Comparison of ENCODE assay signal across 27 mouse cellular contexts in the genomic region with DNA sequence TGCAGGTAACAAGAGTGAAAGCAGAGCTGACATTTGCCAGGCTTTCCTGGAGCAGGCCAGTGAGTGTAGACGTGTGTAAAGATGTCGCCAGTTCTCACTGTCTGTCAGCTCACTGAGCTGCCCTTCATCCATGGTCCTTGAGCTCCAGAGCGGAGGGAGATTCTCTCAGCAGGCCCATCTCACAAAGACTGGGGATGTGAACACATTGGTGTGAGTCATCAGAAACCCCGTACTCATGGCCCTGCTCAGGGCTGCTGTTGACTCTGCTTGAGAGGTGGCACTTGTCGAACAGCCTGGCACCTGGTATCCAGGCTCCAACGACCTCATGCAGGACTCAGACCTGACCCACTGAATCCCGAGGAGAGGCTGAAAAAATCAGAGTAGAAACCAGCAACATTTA. TPM values are rescaled to one million over a fixed set of nuclear protein-coding genes. Genes with fewer than 3 reads are reported as not detected.
"Had no signal": no experiment of that assay in that cellular context is flagged by ENCODE, and none has a peak within 500 bp of the region (broad histone marks: within the 10 kb centered on the region; RNA-seq: fewer than 3 reads in every experiment).

No protein-coding gene starts in this region.

- H3K27ac ChIP-seq: heart, embryonic 13.5 days; heart, embryonic 15.5 days; hindbrain, embryonic 13.5 days; hindbrain, embryonic 15.5 days; hindbrain, postnatal 0 days; kidney, embryonic 15.5 days; kidney, postnatal 0 days; limb, embryonic 13.5 days; limb, embryonic 15.5 days; liver, embryonic 12.5 days had no signal

- H3K9me3 ChIP-seq: heart, embryonic 13.5 days; heart, embryonic 15.5 days; hindbrain, embryonic 13.5 days; hindbrain, embryonic 15.5 days; kidney, embryonic 15.5 days; limb, embryonic 13.5 days; limb, embryonic 15.5 days; liver, embryonic 12.5 days had no signal

- H3K4me3 ChIP-seq: heart, embryonic 13.5 days; heart, embryonic 15.5 days; hindbrain, embryonic 13.5 days; hindbrain, embryonic 15.5 days; kidney, embryonic 15.5 days; limb, embryonic 13.5 days; limb, embryonic 15.5 days; liver, embryonic 12.5 days had no signal

- H3K4me1 ChIP-seq: hindbrain, embryonic 15.5 days; kidney, embryonic 15.5 days; limb, embryonic 13.5 days; limb, embryonic 15.5 days; liver, embryonic 12.5 days had no signal

- DNase-seq: gastrocnemius, postnatal 14 days; gastrocnemius, postnatal 36 days; heart, adult 18-20 months; heart, postnatal 14 days; heart, postnatal 36 days; kidney, adult 11 months; kidney, adult 2 months; kidney, adult 9 months; kidney, postnatal 14 days; kidney, postnatal 36 days; layer of hippocampus, adult 9-11 months; layer of hippocampus, postnatal 36 days; left cerebral cortex, postnatal 4 days had no signal

- H3K27me3 ChIP-seq: heart, embryonic 13.5 days; heart, embryonic 15.5 days; hindbrain, embryonic 13.5 days; hindbrain, embryonic 15.5 days; kidney, embryonic 15.5 days; limb, embryonic 15.5 days had no signal

RNA-seq across cellular contexts. Expression of gene Gas2l2, which starts 25.5 kb away (rescaled TPM):
- polyA plus RNA-seq: frontal cortex, adult 2 months; heart, embryonic 13.5 days; heart, postnatal 0 days; kidney, adult 2 months; kidney, embryonic 15.5 days; kidney, postnatal 0 days; limb, embryonic 11.5 days; limb, embryonic 13.5 days; liver, adult 2 months; liver, embryonic 12.5 days had no signal

RNA-seq across cellular contexts. Expression of gene 1700020L24Rik, which starts 33.7 kb away (rescaled TPM):
- polyA plus RNA-seq: hindbrain, embryonic 13.5 days; liver, adult 2 months had no signal
